Mouse (Mus musculus) CD4-positive, CD25-positive, alpha-beta regulatory T cell, adult 4 months (primary cell): Measurements from ENCODE around the gene Tmem41b. TPM values are rescaled to one million over a fixed set of nuclear protein-coding genes. Genes with fewer than 3 reads are reported as not detected.
"Not testable (repeated sequence)": the region's sequence is repeated elsewhere in the genome, so short reads cannot be mapped to it uniquely, and the experiment has no call there.

Source experiments
- ATAC-seq: one replicate; pipeline ENCODE4 v1.8.0; 2017
- polyA plus RNA-seq, 2 experiments: library from polyadenylated mRNA; unstranded; fragments of 100-300 nt; shearing (Covaris generic); gene quantifications; one replicate each; pipeline ENCODE4 v1.2.1; 2017

Tmem41b gene
- polyA plus RNA-seq = 10 to 100 TPM; 35.0 to 39.5 TPM

- peak; percentile 12 for ATAC-seq
Observed at GRCm38 (mm10) chr7:109986775-109987174, at the start of gene Tmem41b. Tmem41b (minus strand) TSS chr7:109986929.

- no peak for ATAC-seq
Observed at GRCm38 (mm10) chr7:110030342-110030741, 43.6 kb upstream of the Tmem41b start.

- no peak for ATAC-seq
Observed at GRCm38 (mm10) chr7:110028826-110029225, 42.1 kb upstream of the Tmem41b start.

- no peak for ATAC-seq
Observed at GRCm38 (mm10) chr7:110026594-110026993, 39.9 kb upstream of the Tmem41b start.

GRCm38 (mm10) chr7:110023553-110023952 is 36.8 kb upstream of the Tmem41b start:
- ATAC-seq = no peak

- peak; percentile 21 for ATAC-seq
Observed at GRCm38 (mm10) chr7:110018631-110019482, 32.1 kb upstream of the Tmem41b start.

GRCm38 (mm10) chr7:110018117-110018630 is 31.4 kb upstream of the Tmem41b start, which contains the start of gene Ipo7:
Ipo7 (plus strand) TSS chr7:110018274.
- ATAC-seq = peak; percentile 97

GRCm38 (mm10) chr7:110014272-110014671 is 27.5 kb upstream of the Tmem41b start:
- ATAC-seq = no peak

GRCm38 (mm10) chr7:110011417-110011816 is 24.7 kb upstream of the Tmem41b start:
- no peak for ATAC-seq

GRCm38 (mm10) chr7:110009084-110009483 is 22.4 kb upstream of the Tmem41b start:
- no peak for ATAC-seq

GRCm38 (mm10) chr7:110008513-110008912 is 21.8 kb upstream of the Tmem41b start:
- no peak for ATAC-seq

- no peak for ATAC-seq
Observed at GRCm38 (mm10) chr7:110006471-110007195, 19.9 kb upstream of the Tmem41b start.

- ATAC-seq = no peak
Observed at GRCm38 (mm10) chr7:110005976-110006375, 19.2 kb upstream of the Tmem41b start.

- no peak for ATAC-seq
Observed at GRCm38 (mm10) chr7:110002968-110003367, 16.2 kb upstream of the Tmem41b start.

- no peak for ATAC-seq
Observed at GRCm38 (mm10) chr7:110002092-110002491, 15.4 kb upstream of the Tmem41b start.

- no peak for ATAC-seq
Observed at GRCm38 (mm10) chr7:109998388-109998787, 11.7 kb upstream of the Tmem41b start.

GRCm38 (mm10) chr7:109993157-109993959 is 6.6 kb upstream of the Tmem41b start:
- ATAC-seq = no peak

GRCm38 (mm10) chr7:109991286-109991685 is 4.6 kb upstream of the Tmem41b start:
- no peak for ATAC-seq

GRCm38 (mm10) chr7:109986133-109986669 is 528 bp downstream of the Tmem41b start:
- ATAC-seq = peak; percentile 94

- peak; percentile 7 for ATAC-seq
Observed at GRCm38 (mm10) chr7:109985661-109986132, 1.0 kb downstream of the Tmem41b start.

- ATAC-seq = not testable (repeated sequence)
Observed at GRCm38 (mm10) chr7:109984608-109985007, 2.1 kb downstream of the Tmem41b start.

- ATAC-seq = not testable (repeated sequence)
Observed at GRCm38 (mm10) chr7:109977131-109977530, 9.6 kb downstream of the Tmem41b start.
